Mouse (Mus musculus) forebrain, embryonic 12.5 days (tissue): Measurements from ENCODE around the gene Sart1. TPM values are rescaled to one million over a fixed set of nuclear protein-coding genes. Genes with fewer than 3 reads are reported as not detected.
"Not testable (repeated sequence)": the region's sequence is repeated elsewhere in the genome, so short reads cannot be mapped to it uniquely, and the experiment has no call there.

ENCODE experiments used
- ATAC-seq: fragments of 200-750 bp; cut with Nextera tagmentation; 2 replicates; pipeline ENCODE4 v1.8.0; 2017; ENCODE audit warnings: moderate TSS enrichment; ENCODE audit not compliant: low FRiP score
- H3K27ac ChIP-seq: fragments of 300-500 bp; sonication (generic); 2 replicates; pipeline ENCODE4 v1.5.1; 2016; ENCODE audit warnings: mild to moderate bottlenecking
- H3K27me3 ChIP-seq: fragments of 300-500 bp; sonication (generic); 2 replicates; pipeline ENCODE4 v1.6.1; 2016; ENCODE audit warnings: mild to moderate bottlenecking
- H3K36me3 ChIP-seq: fragments of 300-500 bp; sonication (generic); replicated peaks from 2 replicates; pipeline ENCODE4 v1.6.1; 2016; ENCODE audit warnings: mild to moderate bottlenecking
- H3K4me1 ChIP-seq: fragments of 300-500 bp; sonication (generic); 2 replicates; pipeline ENCODE4 v1.6.1; 2016
- H3K4me2 ChIP-seq: fragments of 300-500 bp; sonication (generic); 2 replicates; pipeline ENCODE4 v1.6.1; 2016; ENCODE audit warnings: mild to moderate bottlenecking, moderate library complexity
- H3K4me3 ChIP-seq: fragments of 300-500 bp; sonication (generic); replicated peaks from 2 replicates; pipeline ENCODE4 v1.5.1; 2016; ENCODE audit warnings: mild to moderate bottlenecking
- H3K9ac ChIP-seq: fragments of 300-500 bp; sonication (generic); 2 replicates; pipeline ENCODE4 v1.6.1; 2016; ENCODE audit warnings: mild to moderate bottlenecking
- H3K9me3 ChIP-seq: fragments of 300-500 bp; sonication (generic); 2 replicates; pipeline ENCODE4 v1.6.1; 2016
- WGBS: fragments of 180-500 bp; shearing (Covaris S2); methylation state at CpG from one replicate; pipeline ENCODE4 v1.1.7; 2016; 5-methylcytosine and 5-hydroxymethylcytosine counted together
- polyA plus RNA-seq: library from polyadenylated mRNA; unstranded; fragments of >200 nt; fragmentation: Nextera tagmentation; extraction: Ambion mirVana; gene quantifications from 2 replicates; pipeline ENCODE4 v1.2.1, GENCODE M21; 2016

Gene Sart1
- polyA plus RNA-seq, 1 experiment from 2014 or later, result 125 TPM

GRCm38 (mm10) chr19:5366175-5367052, 22.1 kb downstream of the Sart1 start, which contains the start of gene Eif1ad:
TSS of gene Eif1ad (plus strand) at chr19:5366741.
- Histone ChIP-seq H3K4me2 (peak within 1 kb of the TSS; percentile 67), H3K36me3 (peaks cover 53% of the 10 kb centered on the region), H3K4me3 (peak within 1 kb of the TSS; percentile 82), H3K27me3 (no peaks in the 10 kb centered on the region), H3K9ac (peak within 1 kb of the TSS; percentile 83), H3K9me3 (no peaks in the 10 kb centered on the region), H3K4me1 (peaks cover 24% of the 10 kb centered on the region), H3K27ac (peak within 1 kb of the TSS; percentile 95)
- under 1% methylated on average over 92 of the region's 92 CpGs for WGBS
- peak; percentile 95 for ATAC-seq

- Histone ChIP-seq H3K27me3 (no peaks in the 10 kb centered on the region), H3K4me1 (peaks cover 24% of the 10 kb centered on the region), H3K9ac (peak overlapping the region; percentile 83), H3K27ac (peak overlapping the region; percentile 95; the same call in 1 of the 2 replicates), H3K9me3 (no peaks in the 10 kb centered on the region), H3K4me2 (peak overlapping the region; percentile 67), H3K36me3 (peaks cover 48% of the 10 kb centered on the region), H3K4me3 (peak overlapping the region; percentile 82)
- no peak for ATAC-seq
- 26% methylated on average over 9 of the region's 11 CpGs for WGBS
Observed at GRCm38 (mm10) chr19:5365751-5366150, 22.8 kb downstream of the Sart1 start.

GRCm38 (mm10) chr19:5364124-5364523, 24.4 kb downstream of the Sart1 start:
- H3K9me3 ChIP-seq, result no peaks in the 10 kb centered on the region

GRCm38 (mm10) chr19:5362186-5362585, 26.3 kb downstream of the Sart1 start:
- no peaks in the 10 kb centered on the region for H3K9me3 ChIP-seq
- peaks cover 21% of the 10 kb centered on the region for H3K36me3 ChIP-seq
- 79% methylated on average over 2 of the region's 2 CpGs for WGBS
- ATAC-seq, result no peak
- no peak overlapping the region for H3K4me2 ChIP-seq
- no peaks in the 10 kb centered on the region for H3K27me3 ChIP-seq
- no peak overlapping the region for H3K27ac ChIP-seq
- H3K4me3 ChIP-seq, result no peak overlapping the region
- no peak overlapping the region for H3K9ac ChIP-seq
- H3K4me1 ChIP-seq, result peaks cover 11% of the 10 kb centered on the region

More at GRCm38 (mm10) chr19:5364124-5364523, 24.4 kb downstream of the Sart1 start:
- Histone ChIP-seq H3K27me3 (no peaks in the 10 kb centered on the region), H3K4me3 (no peak overlapping the region), H3K36me3 (peaks cover 32% of the 10 kb centered on the region), H3K4me2 (no peak overlapping the region), H3K27ac (no peak overlapping the region), H3K4me1 (peaks cover 24% of the 10 kb centered on the region), H3K9ac (no peak overlapping the region)
- ATAC-seq, result no peak
- WGBS, result 90% methylated on average over 2 of the region's 2 CpGs

- Histone ChIP-seq H3K9me3 (no peaks in the 10 kb centered on the region), H3K4me3 (no peak overlapping the region), H3K27ac (no peak overlapping the region), H3K36me3 (no peaks in the 10 kb centered on the region), H3K4me1 (no peaks in the 10 kb centered on the region), H3K9ac (no peak overlapping the region), H3K4me2 (no peak overlapping the region), H3K27me3 (no peaks in the 10 kb centered on the region)
- WGBS, result no CpG with 5 or more reads among the region's 1 CpGs
- no peak for ATAC-seq
Observed at GRCm38 (mm10) chr19:5356080-5356479, 32.4 kb downstream of the Sart1 start.

GRCm38 (mm10) chr19:5353609-5354008, 34.9 kb downstream of the Sart1 start:
- ATAC-seq, result no peak
- Histone ChIP-seq H3K9me3 (no peaks in the 10 kb centered on the region), H3K36me3 (no peaks in the 10 kb centered on the region), H3K4me2 (no peak overlapping the region), H3K4me3 (no peak overlapping the region), H3K27ac (no peak overlapping the region), H3K27me3 (peaks cover 17% of the 10 kb centered on the region), H3K4me1 (peaks cover 5% of the 10 kb centered on the region), H3K9ac (no peak overlapping the region)
- 82% methylated on average over 2 of the region's 2 CpGs for WGBS

- peak within 1 kb of the TSS; percentile 38 for H3K4me3 ChIP-seq
Observed at GRCm38 (mm10) chr19:5349502-5349873, 39.0 kb downstream of the Sart1 start, which contains the start of gene Cst6. TSS of gene Cst6 (minus strand) at chr19:5349574.

GRCm38 (mm10) chr19:5348526-5349501, 39.7 kb downstream of the Sart1 start:
- Histone ChIP-seq H3K4me2 (peak overlapping the region; percentile 62), H3K9me3 (no peaks in the 10 kb centered on the region), H3K4me1 (peaks cover 5% of the 10 kb centered on the region), H3K27me3 (peaks cover 17% of the 10 kb centered on the region), H3K9ac (peak overlapping the region; percentile 60), H3K36me3 (no peaks in the 10 kb centered on the region), H3K4me3 (peak overlapping the region; percentile 38), H3K27ac (no peak overlapping the region)
- peak; percentile 33; the same call in 1 of the 2 replicates for ATAC-seq
- WGBS, result 6% methylated on average over 34 of the region's 34 CpGs

More at GRCm38 (mm10) chr19:5349502-5349873, 39.0 kb downstream of the Sart1 start, which contains the start of gene Cst6:
- ATAC-seq, H3K36me3 ChIP-seq, H3K27ac ChIP-seq, H3K9me3 ChIP-seq, H3K4me1 ChIP-seq: not testable (repeated sequence)
- WGBS, result 66% methylated on average over 6 of the region's 6 CpGs
- Histone ChIP-seq H3K4me2 (peak within 1 kb of the TSS; percentile 62), H3K9ac (peak within 1 kb of the TSS; percentile 60), H3K27me3 (peaks cover 17% of the 10 kb centered on the region)

- Histone ChIP-seq H3K27ac (no peak overlapping the region), H3K27me3 (peaks cover 17% of the 10 kb centered on the region), H3K4me1 (peaks cover 5% of the 10 kb centered on the region), H3K36me3 (no peaks in the 10 kb centered on the region), H3K9ac (no peak overlapping the region), H3K9me3 (no peaks in the 10 kb centered on the region), H3K4me2 (no peak overlapping the region), H3K4me3 (no peak overlapping the region)
- ATAC-seq, result no peak
- 81% methylated on average over 6 of the region's 6 CpGs for WGBS
Observed at GRCm38 (mm10) chr19:5348064-5348463, 40.4 kb downstream of the Sart1 start.

- H3K27me3 ChIP-seq, result peaks cover 14% of the 10 kb centered on the region
- WGBS, result 82% methylated on average over 6 of the region's 6 CpGs
- no peaks in the 10 kb centered on the region for H3K9me3 ChIP-seq
- no peak for ATAC-seq
- H3K4me2 ChIP-seq, result no peak overlapping the region
- H3K27ac ChIP-seq, result no peak overlapping the region
- no peak overlapping the region for H3K9ac ChIP-seq
- H3K4me1 ChIP-seq, result peaks cover 5% of the 10 kb centered on the region
- H3K4me3 ChIP-seq, result no peak overlapping the region
- no peaks in the 10 kb centered on the region for H3K36me3 ChIP-seq
Observed at GRCm38 (mm10) chr19:5345297-5346131, 43.0 kb downstream of the Sart1 start.

- 88% methylated on average over 7 of the region's 7 CpGs for WGBS
- Histone ChIP-seq H3K4me1 (no peaks in the 10 kb centered on the region), H3K9me3 (no peaks in the 10 kb centered on the region), H3K4me3 (no peak overlapping the region), H3K36me3 (no peaks in the 10 kb centered on the region), H3K9ac (no peak overlapping the region), H3K27me3 (no peaks in the 10 kb centered on the region), H3K27ac (no peak overlapping the region), H3K4me2 (no peak overlapping the region)
- no peak for ATAC-seq
Observed at GRCm38 (mm10) chr19:5341360-5341759, 47.1 kb downstream of the Sart1 start.
